Mouse (Mus musculus): Measurements from ENCODE around the gene Fscn1. TPM values are rescaled to one million over a fixed set of nuclear protein-coding genes. Genes with fewer than 3 reads are reported as not detected.

Fscn1 gene
- polyA plus RNA-seq, 1 experiment from 2014 or later, result 348 TPM

DNA sequence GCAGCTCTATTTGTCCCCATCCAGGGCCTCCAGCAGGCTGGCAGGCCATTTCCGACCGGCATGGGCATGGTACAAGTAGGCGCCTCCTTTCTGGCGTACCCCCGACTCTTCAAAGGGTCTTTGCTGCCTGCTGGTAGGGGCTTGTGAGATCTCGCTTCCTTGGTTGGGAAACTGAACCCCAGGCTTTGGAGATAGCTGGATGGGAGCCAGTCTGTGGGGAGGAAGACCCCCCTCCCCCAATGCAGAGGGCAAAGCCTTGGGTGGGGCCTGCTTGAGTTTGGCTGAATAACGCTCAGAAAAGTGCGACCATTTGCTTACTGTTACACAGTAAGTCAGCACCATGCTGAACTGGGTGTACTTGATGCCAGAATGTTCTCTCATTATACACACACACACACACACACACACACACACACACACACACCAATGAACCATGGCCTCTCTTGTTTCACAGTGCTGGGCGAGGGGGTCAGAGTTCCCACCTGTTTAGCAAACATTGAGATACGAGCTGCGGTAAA is 2.4 kb downstream of the Fscn1 start:
- H3K4me1 ChIP-seq, result peaks cover 54% of the 10 kb centered on the region
- peak overlapping the region; percentile 76 for H3K4me2 ChIP-seq
- WGBS, result 1% methylated on average over 11 of the region's 11 CpGs
- ATAC-seq (replicated peaks; ENCODE audit: low FRiP score), result no peak
- peak overlapping the region; percentile 84 for H3K9ac ChIP-seq
- no peaks in the 10 kb centered on the region for H3K9me3 ChIP-seq (replicated peaks)
- peak overlapping the region; percentile 60 for H3K4me3 ChIP-seq (replicated peaks)
- no peaks in the 10 kb centered on the region for H3K27me3 ChIP-seq
- H3K36me3 ChIP-seq, result peaks cover 22% of the 10 kb centered on the region
- H3K27ac ChIP-seq, result peak overlapping the region; percentile 98

DNA sequence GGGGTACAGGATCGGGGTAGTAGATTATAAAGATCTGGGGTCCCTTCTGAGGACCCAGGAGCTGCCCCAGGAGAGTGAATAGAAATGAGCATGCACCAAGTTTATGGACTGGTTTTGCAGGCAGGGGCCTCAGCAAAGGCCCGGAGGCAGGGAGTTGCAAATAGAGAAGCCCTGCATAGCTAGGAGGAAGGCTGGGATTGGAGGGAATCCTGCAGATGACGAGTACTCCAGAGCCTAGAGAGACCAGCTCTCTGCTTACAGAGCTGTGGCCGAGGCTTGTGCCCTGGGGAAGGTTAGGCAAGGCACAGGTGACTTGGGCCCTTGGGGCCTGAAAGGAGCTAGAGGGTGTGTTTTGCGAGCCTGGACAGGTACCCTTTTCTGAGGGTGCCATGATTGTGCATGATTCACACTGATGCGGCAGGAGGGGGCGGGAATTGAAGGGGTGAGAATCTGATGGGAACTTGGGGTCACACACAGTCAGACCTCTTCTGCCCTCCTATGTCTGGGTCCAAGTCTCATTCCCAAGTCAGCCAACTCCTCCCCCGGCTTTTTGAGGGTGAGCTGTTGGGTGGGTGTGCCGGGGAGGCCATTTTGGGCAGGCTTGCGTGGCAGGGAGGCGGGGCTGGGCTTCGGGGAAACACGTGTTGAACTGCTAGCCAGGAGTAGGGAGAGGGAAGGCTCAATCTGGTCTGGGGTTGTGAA is 3.0 kb downstream of the Fscn1 start:
- WGBS, result 6% methylated on average over 13 of the region's 13 CpGs
- Histone ChIP-seq H3K9ac (peak overlapping the region; percentile 84), H3K4me2 (peak overlapping the region; percentile 76), H3K4me3 (replicated peaks) (peak overlapping the region; percentile 60), H3K27ac (peak overlapping the region; percentile 98), H3K27me3 (no peaks in the 10 kb centered on the region), H3K36me3 (peaks cover 27% of the 10 kb centered on the region), H3K4me1 (peaks cover 57% of the 10 kb centered on the region), H3K9me3 (replicated peaks) (no peaks in the 10 kb centered on the region)
- peak; percentile 10; the same call in 1 of the 2 replicates for ATAC-seq (replicated peaks; ENCODE audit: low FRiP score)

- ATAC-seq (replicated peaks; ENCODE audit: low FRiP score), result no peak
- Histone ChIP-seq H3K9me3 (replicated peaks) (no peaks in the 10 kb centered on the region), H3K4me2 (peak overlapping the region; percentile 76), H3K9ac (peak overlapping the region; percentile 31; the same call in 1 of the 2 replicates), H3K36me3 (peaks cover 34% of the 10 kb centered on the region), H3K27ac (peak overlapping the region; percentile 98), H3K27me3 (no peaks in the 10 kb centered on the region), H3K4me3 (replicated peaks) (peak overlapping the region; percentile 60), H3K4me1 (peaks cover 58% of the 10 kb centered on the region)
- 41% methylated on average over 17 of the region's 17 CpGs for WGBS
Measured at GRCm38 (mm10) chr5:142963705-142964494, 3.8 kb downstream of the Fscn1 start.

DNA sequence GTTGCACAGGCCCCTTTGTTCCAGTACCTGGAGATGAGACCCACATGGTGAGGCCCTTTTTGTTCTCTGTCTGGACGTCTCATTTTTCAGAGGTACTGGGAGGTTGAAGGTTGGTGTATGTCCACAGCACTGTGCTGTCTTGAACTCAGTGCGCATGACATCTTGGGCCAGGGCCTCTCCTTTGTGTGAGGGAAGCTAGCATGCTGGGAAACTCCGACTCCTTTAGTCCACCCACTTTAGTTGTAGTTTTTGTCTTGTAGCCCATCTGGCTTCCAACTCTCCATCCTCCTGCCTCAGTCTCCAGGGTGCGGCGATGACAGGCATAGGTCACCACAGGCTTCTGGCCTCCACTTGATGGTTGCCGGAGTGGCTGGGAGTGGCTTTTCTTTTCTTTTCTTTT is 4.5 kb downstream of the Fscn1 start:
- Histone ChIP-seq H3K36me3 (peaks cover 41% of the 10 kb centered on the region), H3K9ac (no peak overlapping the region), H3K4me3 (replicated peaks) (peak overlapping the region; percentile 60), H3K4me1 (peaks cover 55% of the 10 kb centered on the region), H3K9me3 (replicated peaks) (no peaks in the 10 kb centered on the region), H3K4me2 (peak overlapping the region; percentile 76), H3K27ac (peak overlapping the region; percentile 98; the same call in 1 of the 2 replicates), H3K27me3 (no peaks in the 10 kb centered on the region)
- ATAC-seq (replicated peaks; ENCODE audit: low FRiP score), result no peak
- 86% methylated on average over 6 of the region's 6 CpGs for WGBS

DNA sequence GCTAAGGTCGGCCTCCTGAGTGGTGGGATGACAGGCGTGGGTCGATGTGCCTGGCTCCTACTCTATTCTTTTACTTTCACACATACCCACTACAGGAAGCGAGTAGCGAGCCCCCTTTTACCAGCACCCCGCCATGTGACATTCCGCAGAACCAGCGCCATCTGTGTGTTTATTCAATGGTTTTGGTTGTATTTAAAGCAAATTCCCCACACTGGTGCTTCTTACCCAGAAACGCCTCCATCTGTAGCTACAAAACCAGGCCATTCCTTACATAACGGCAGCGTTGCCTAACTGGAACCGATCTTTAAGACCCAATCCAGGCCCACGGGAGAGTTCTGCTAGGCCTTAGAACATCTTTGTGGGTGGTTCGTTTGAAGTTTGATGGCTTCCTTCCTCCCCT is 8.3 kb downstream of the Fscn1 start:
- Histone ChIP-seq H3K9me3 (replicated peaks) (no peaks in the 10 kb centered on the region), H3K4me3 (replicated peaks) (no peak overlapping the region), H3K27ac (no peak overlapping the region), H3K36me3 (peaks cover 79% of the 10 kb centered on the region), H3K27me3 (no peaks in the 10 kb centered on the region), H3K4me1 (peaks cover 25% of the 10 kb centered on the region), H3K4me2 (no peak overlapping the region), H3K9ac (no peak overlapping the region)
- WGBS, result 90% methylated on average over 14 of the region's 14 CpGs
- no peak for ATAC-seq (replicated peaks; ENCODE audit: low FRiP score)

GRCm38 (mm10) chr5:142973971-142974370 is 13.8 kb downstream of the Fscn1 start:
- no peaks in the 10 kb centered on the region for H3K9me3 ChIP-seq (replicated peaks)
- H3K27ac ChIP-seq, result no peak overlapping the region
- H3K4me1 ChIP-seq, result peaks cover 22% of the 10 kb centered on the region
- no peak overlapping the region for H3K9ac ChIP-seq
- ATAC-seq (replicated peaks; ENCODE audit: low FRiP score), result no peak
- H3K4me3 ChIP-seq (replicated peaks), result no peak overlapping the region
- H3K4me2 ChIP-seq, result no peak overlapping the region
- peaks cover 54% of the 10 kb centered on the region for H3K36me3 ChIP-seq
- WGBS, result 44% methylated on average over 3 of the region's 3 CpGs
- no peaks in the 10 kb centered on the region for H3K27me3 ChIP-seq

DNA sequence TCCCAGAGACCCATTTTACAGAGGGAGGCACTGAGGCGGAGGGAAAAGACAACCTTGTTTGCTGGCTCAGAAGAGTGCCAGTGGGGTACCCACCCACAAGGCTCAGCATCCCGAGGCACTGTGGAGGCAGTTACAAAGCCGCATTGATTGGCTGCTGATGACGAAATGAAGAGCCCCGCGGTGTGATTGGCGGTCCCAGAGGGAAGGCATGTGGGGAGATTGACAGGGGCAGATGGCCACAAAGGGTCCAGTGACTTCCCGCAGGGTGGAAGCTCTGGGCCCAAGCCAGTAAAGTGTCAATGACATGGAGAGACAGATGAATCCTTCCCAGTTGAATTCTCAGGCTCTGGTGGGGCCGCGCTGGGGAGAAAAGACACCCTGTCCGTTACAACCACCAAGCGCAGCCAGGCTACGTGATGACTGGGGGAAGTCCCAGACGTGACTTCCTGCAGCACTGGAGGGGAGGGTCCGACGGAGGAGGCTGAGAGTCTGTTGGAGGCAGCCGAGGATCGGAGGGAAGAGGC is 14.5 kb downstream of the Fscn1 start:
- peak overlapping the region; percentile 48 for H3K27ac ChIP-seq
- no peak overlapping the region for H3K9ac ChIP-seq
- H3K9me3 ChIP-seq (replicated peaks), result no peaks in the 10 kb centered on the region
- H3K27me3 ChIP-seq, result no peaks in the 10 kb centered on the region
- ATAC-seq (replicated peaks; ENCODE audit: low FRiP score), result peak; percentile 28; the same call in 1 of the 2 replicates
- 24% methylated on average over 18 of the region's 18 CpGs for WGBS
- H3K4me1 ChIP-seq, result peaks cover 22% of the 10 kb centered on the region
- no peak overlapping the region for H3K4me3 ChIP-seq (replicated peaks)
- H3K36me3 ChIP-seq, result peaks cover 47% of the 10 kb centered on the region
- H3K4me2 ChIP-seq, result peak overlapping the region; percentile 30

- Histone ChIP-seq H3K27ac (peak overlapping the region; percentile 28), H3K4me2 (no peak overlapping the region), H3K9ac (no peak overlapping the region), H3K27me3 (no peaks in the 10 kb centered on the region), H3K4me1 (peaks cover 22% of the 10 kb centered on the region), H3K36me3 (peaks cover 28% of the 10 kb centered on the region), H3K9me3 (replicated peaks) (no peaks in the 10 kb centered on the region), H3K4me3 (replicated peaks) (no peak overlapping the region)
- WGBS, result 46% methylated on average over 5 of the region's 5 CpGs
- ATAC-seq (replicated peaks; ENCODE audit: low FRiP score), result 0 out of 2 replicates have a peak, but pooled peaks have one; percentile 8
Measured at GRCm38 (mm10) chr5:142976516-142976915, 16.4 kb downstream of the Fscn1 start.

- ATAC-seq (replicated peaks; ENCODE audit: low FRiP score), result peak; percentile 43; the same call in 1 of the 2 replicates
- WGBS, result 72% methylated on average over 16 of the region's 16 CpGs
- Histone ChIP-seq H3K36me3 (no peaks in the 10 kb centered on the region), H3K27me3 (no peaks in the 10 kb centered on the region), H3K4me3 (replicated peaks) (no peak overlapping the region), H3K4me1 (peaks cover 8% of the 10 kb centered on the region; the same call in 1 of the 2 replicates), H3K9ac (no peak overlapping the region), H3K4me2 (no peak overlapping the region), H3K9me3 (replicated peaks) (no peaks in the 10 kb centered on the region), H3K27ac (peak overlapping the region; percentile 48; the same call in 1 of the 2 replicates)
Measured at GRCm38 (mm10) chr5:142982046-142982801, 22.1 kb downstream of the Fscn1 start.

- WGBS, result 62% methylated on average over 8 of the region's 8 CpGs
- H3K9ac ChIP-seq, result no peak overlapping the region
- H3K4me2 ChIP-seq, result no peak overlapping the region
- H3K27me3 ChIP-seq, result no peaks in the 10 kb centered on the region
- H3K36me3 ChIP-seq, result no peaks in the 10 kb centered on the region
- no peak overlapping the region for H3K4me3 ChIP-seq (replicated peaks)
- H3K27ac ChIP-seq, result no peak overlapping the region
- ATAC-seq (replicated peaks; ENCODE audit: low FRiP score), result no peak
- H3K4me1 ChIP-seq, result peaks cover 8% of the 10 kb centered on the region; the same call in 1 of the 2 replicates
- H3K9me3 ChIP-seq (replicated peaks), result no peaks in the 10 kb centered on the region
Measured at GRCm38 (mm10) chr5:142983174-142983573, 23.0 kb downstream of the Fscn1 start.

DNA sequence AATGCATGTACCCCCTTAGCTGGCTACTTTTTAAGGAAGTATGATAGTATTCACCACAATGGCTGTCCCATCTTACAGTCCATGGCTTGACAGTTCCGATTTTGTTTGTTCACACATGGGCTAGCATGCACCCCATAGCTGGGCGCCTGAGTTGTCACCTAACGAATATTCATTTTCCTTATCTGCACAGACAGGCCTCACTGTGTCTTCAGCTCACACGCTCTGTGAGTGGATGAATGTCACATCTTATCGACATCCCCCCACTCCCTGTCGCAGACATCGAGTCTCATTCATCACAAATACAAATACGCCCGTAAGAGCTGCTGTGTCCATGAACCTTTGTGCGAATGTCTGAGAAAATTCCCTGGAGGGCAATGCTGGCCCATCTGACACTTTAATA is 24.1 kb downstream of the Fscn1 start:
- Histone ChIP-seq H3K4me3 (replicated peaks) (no peak overlapping the region), H3K27me3 (no peaks in the 10 kb centered on the region), H3K27ac (no peak overlapping the region), H3K9ac (no peak overlapping the region), H3K36me3 (no peaks in the 10 kb centered on the region), H3K4me2 (no peak overlapping the region), H3K4me1 (peaks cover 10% of the 10 kb centered on the region), H3K9me3 (replicated peaks) (no peaks in the 10 kb centered on the region)
- no peak for ATAC-seq (replicated peaks; ENCODE audit: low FRiP score)
- 84% methylated on average over 10 of the region's 10 CpGs for WGBS

All from kidney, embryonic 15.5 days (tissue).